Mouse (Mus musculus) urinary bladder, adult 2 months (tissue): Measurements from ENCODE around the gene Abcc8. TPM values are rescaled to one million over a fixed set of nuclear protein-coding genes. Genes with fewer than 3 reads are reported as not detected.
A peak's percentile ranks its signal among the peaks of the same experiment; 100 is the strongest.

Source experiments
- DNase-seq: peaks from one replicate; pipeline ENCODE4 v3.0.0; 2022; ENCODE audit warnings: low spot score
- polyA plus RNA-seq: library from polyadenylated mRNA; depleted of rRNA; stranded (reverse); fragments of >200 nt; gene quantifications from 2 replicates; pipeline ENCODE4 v1.2.3, GENCODE M21; 2012

Abcc8 gene
- polyA plus RNA-seq, 1 experiment: 0.54 TPM

DNA sequence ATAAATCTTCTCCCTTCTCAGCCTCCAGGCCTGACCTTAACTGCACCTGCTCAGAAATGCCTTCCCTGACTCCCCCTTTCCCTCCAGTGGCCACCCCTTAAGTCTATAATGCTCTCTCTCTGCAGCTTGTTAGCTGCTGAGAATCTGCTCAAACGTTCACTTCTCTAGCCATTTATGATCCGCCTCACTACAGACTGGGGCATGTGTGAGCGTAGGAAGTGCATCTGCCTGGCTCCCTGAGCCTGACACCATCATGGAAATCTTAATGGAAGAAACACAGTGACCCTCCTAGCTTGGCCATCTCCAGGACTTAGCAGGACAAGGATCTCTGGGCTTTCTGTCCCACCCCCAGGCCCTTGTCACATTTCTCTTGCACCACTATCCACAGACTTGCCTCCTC is 69.8 kb downstream of the Abcc8 start:
- DNase-seq: no peak

DNA sequence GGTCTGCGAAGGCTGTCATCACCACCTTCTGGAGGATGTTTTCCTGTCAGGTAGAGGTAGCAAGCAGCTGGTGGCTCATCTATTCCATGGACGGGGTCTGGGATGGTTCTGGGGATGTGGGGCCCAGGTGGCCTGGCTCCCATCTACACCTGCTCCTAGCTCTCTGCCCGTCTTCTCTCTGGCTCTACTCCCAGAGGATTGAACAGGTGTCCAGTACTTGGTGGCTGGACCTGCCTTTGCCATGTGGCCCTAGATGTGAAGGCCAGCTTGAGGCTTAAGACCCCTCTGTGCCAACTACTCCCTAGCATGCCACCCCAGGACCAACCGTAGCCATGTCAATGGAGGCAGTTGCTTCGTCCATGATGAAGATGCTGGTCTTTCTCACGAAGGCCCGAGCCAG is 74.3 kb downstream of the Abcc8 start:
- DNase-seq: no peak

DNA sequence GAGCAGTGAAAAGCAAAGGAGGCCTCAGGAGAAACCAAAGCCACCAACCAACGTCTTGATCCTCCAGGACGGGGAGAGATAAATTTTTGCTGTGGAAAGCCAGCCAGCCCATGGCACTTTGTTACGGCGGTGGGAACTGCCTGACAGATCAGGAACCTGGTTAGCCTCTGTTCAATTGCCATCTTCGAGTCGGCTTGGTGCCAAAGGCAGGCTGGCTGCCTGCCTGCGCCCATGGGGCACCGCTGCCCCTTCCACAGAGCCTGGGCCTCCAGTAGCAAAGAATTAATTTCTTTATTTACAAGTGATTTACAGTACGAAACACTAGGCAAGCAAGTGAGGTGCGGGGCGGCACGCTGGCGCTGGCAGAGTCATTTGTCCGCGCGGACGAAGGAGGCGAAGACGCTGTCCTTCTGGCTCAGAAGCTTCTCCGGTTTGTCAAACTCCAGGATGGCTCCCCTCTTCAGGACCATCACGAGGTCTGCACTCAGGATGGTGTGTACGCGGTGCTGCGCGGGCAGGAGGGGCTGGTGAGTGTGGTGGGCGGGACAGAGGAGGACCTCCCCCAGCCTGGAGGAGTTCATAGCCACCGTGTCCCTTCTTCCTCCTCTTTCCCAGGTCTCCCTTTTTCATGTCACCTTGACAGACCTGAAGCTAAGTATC is 75.4 kb downstream of the Abcc8 start:
- no peak for DNase-seq

DNA sequence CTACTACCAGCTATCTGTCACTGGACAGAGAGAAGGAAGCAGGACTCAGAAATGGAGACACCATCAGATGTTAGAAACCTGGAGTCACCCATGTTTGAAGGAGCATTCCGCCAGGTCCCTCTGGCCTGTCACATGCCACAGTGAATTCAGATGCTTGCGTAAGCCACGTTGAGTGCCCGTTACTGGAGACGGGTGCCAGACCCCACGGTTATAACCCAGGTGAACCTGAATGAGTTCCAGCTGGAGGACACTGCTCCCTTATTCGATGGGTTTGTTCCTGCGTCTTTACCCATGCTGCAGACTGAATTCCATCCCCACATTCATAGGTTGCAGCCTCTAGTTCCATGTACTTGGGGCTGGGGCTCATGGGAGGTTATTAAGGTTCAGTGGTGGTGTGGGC is 76.1 kb downstream of the Abcc8 start:
- no peak for DNase-seq

DNA sequence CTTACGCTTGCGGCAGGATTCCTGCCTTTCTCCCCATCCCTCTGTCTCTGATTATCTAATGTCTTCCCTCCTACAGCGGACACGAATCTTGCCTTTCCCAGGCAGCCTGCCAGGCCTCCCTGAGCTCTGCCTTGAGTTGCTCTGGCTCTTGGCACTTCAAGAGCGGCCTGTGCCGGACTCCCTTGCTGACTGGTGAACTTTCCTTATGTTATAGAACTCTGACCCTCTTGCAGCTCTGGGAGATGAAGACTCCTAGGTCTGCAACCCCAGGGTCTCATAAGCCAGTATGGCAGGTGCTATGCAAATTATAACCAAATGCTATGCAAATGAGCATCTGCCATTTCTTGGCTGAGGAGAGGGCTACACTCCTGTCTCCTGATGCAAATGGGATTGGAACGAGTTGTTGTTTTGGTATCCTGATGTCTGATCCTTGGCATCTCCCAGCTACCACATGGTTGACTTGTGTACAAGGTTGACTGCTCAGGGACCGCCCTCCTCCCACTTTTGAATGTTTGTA is 76.7 kb downstream of the Abcc8 start:
- DNase-seq: no peak

DNA sequence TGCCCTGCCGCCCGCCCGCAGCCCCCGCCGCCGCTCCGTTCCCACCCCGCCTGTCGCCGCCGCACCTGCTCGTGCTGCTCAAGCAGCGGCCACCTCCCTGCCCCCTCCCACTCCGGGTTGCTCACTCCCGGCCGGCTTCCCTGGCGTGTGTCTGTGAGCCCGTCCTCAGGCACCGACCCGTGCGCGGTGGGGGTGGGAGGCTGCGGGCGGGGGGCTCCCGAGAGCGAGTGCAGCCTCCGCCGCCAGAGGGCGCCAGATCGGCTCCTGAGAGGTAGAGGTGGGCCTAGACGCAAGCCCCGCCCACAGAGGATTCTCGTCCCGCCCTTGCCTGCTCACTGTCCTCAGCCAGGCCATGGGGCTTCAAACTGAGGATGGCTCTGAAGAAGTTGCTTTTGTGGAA is 79.3 kb downstream of the Abcc8 start, which contains the start of gene Kcnj11:
Gene Kcnj11 (minus strand): TSS at position 202 of the 400 bp plus-strand sequence.
- DNase-seq: peak; percentile 40

DNA sequence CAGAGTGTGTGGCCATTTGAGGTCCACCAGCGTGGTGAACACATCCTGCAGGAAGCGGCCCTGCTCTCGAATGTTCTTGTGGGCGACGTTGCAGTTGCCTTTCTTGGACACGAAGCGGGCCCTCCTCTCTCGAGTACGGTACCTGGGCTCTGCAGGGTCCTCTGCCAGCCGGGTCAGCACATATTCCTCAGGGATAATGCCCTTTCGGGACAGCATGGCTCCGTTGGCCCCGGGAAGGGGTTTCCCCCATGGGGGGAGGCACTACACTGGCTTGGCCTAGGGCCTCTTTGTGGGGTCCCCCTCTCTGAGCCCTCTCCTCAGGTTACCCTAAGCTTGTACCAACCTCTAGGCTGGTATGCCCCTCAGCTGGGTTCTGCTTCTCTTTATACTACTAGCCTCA is 80.2 kb downstream of the Abcc8 start:
- DNase-seq: no peak

DNA sequence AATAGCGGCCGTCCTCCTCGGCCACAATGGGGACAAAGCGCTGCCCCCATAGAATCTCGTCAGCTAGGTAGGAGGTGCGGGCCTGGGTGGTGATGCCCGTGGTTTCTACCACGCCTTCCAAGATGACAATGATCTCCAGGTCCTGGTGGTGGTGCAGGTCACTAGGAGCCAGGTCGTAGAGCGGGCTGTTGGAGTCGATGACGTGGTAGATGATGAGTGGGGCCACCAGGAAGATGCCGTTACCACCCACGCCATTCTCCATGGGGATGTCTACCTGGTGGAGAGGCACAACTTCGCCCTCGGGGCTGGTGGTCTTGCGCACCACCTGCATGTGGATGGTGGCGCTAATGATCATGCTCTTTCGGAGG is 80.9 kb downstream of the Abcc8 start:
- DNase-seq: no peak

DNA sequence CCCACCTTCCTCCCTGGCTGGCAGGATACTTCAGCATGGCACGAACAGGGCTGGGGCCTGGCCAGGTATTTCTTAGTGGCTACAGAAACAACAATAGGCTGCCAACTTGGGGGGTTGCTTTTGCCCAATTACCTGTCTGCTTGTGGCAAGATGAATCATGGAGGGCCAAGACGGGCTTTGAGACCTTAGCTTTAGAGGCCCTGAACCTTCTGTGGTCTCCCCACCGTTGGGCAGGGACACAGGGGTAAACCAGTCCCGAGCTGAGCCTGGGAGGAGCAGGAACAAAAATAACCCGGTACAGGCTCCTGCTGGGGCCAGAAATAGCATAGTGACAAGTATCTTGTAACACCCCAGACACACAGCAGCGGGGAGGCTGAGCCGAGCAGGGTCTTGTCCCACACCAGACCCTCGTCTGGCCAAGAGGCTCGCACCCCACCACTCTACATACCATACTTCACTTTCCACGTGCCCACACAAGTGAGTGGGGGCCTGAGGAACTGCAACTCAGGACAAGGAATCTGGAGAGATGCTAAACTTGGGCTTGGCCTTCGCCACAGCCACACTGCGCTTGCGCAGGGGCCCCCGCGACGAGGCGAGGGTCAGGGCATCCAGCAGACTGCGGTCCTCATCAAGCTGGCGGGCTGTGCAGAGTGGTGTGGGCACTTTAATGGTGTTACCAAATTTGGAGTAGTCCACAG is 81.5 kb downstream of the Abcc8 start:
- DNase-seq: no peak

DNA sequence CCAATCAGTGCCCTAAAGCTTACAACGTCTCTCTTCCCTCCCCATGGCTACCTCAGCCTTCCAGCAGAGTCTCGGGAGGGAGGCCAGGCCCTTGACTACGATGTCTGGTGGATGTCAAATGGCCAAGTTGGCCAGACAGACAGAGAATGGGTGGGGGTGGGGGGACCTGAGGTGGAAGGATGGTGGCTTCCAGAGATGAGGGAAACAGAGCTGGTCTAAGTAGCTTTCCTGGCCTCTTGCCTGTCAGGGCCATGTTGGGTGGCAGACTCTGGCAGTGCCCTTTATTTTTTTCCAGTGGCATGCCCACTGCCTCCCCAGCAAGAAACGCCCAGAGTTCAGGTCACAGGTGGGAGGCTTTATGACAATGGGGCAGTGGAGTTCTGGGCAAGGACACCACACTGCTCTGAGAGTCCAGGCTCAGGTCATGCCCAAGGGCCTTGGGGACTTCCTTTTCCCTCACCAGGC is 82.5 kb downstream of the Abcc8 start:
- no peak for DNase-seq

DNA sequence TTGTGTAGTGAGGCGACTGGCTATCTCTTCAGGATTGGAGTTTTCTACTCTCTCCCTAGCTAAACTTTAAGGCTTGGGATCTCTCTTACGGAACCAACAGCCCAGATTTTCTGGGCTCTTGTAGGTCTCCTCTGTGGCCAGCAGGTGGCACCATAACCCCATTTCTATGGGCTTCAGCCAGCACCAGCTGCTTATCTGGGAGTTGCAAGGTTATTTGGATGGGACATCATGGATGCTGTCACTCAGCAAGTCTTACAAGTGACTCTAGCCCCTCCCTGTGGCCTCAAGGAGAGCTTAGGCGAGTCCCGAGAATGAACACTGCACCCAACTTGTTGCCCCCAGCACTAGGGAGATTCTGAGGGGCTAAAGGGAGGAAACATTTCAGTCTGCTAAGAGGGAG is 83.7 kb downstream of the Abcc8 start:
- peak; percentile 47 for DNase-seq

DNA sequence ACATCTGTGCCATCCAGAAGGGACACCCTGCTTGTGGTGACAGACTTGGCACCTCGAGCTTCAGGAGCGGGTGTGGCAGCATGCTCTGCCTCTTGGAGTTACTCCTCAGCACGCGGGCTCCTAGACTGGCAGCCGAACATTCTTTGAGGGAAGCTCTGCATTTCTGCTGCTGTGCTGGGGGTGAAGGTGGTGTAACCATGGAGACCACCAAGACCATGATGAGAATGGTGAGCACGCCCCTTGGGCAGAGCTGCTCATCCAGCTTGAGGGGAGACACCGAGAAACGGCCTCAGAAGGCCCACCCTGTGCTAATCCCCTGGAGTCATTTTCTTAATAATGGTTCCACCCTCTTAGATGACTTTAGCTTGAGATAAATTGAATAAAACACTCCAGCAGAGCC is 87.0 kb downstream of the Abcc8 start:
- DNase-seq: no peak

DNA sequence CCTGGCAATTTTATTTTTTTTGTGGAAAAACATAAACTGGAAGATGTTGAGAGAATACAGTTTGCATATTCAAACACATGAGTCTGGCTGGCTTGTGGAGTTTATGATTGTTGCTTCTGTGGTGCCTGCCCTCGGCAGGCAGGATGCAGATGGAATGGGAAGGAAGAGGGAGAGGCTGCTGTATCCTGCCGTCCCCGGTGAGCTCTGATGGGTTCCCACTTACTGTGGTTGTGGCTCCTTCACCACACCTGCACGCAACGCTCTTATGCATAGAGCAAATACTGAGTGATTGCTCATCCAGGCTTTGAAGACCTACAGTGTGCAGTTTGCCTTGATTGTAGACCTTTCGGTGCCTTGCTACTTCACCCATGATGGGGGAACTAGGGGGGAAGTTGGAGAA is 91.6 kb downstream of the Abcc8 start:
- no peak for DNase-seq

DNA sequence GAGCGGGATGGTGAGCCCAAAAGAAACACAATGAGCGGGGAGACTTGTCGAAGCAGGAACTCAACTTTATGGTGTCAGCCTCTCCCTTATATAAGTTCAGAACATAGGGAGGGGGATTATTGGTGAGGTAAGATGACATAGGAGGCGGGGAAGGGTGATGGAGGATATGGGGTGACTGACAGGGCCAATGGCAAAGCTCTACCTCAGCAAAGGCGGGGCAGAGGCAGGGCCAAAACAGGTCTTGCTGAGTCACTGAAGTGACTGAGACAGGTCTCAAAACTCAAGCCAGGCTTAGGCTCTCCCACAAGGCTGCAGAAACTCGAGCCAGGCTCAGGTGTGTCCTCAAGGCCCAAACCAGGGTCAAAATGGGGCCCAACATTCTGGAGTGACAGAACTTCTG is 93.5 kb downstream of the Abcc8 start:
- no peak for DNase-seq

DNA sequence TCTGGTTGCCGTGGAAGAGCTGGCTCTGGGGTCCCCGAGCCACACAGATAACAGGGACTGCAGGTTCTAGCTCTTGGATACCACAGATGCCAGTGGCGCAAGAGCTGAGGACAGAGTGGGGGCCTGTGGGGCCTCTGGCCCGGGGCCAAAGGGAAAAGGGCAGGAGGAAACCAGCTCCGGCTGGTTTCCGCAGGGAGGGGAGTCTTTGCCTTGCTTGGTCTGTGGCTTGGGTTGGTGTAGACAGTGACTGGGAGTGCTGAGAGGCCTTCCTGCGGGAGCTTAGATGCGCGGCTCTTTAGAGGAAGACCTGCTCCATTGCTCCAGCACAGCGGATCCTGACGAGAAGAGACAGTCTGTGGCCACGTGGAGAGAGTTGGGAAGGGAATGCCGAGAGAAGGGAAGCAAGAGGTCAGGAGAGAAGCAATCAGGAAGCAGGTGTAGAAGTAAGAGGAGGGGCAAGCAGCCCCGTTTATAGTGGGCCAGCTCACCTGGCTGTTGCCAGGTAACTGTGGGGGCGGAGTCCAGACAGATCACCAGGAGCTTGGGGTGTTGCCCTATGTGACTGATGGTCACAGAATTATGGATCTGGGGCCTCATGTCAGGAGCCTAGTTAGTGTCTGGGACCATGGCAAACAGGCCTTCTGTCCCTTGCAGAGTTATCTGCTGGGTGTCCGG is 94.9 kb downstream of the Abcc8 start:
- no peak for DNase-seq

DNA sequence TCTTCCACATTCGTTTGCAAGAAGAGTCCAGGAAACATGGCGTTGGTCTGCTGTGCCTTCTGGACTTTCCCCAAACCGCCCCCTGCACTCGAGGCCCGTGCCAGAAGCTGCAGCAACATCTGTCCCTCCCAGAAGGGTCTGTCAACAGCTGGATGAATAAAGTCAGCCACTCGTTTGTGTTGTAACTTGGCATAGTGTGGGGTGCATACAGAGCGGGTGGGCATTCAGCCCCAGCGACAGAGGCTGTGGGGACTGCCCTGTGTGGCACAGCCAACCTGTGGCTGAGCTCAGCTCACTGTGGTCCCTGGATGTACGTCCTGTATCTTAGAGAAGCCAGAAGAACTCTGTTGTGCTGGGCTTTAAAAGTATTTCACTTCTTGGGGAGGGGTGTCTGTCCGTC is 95.8 kb downstream of the Abcc8 start:
- DNase-seq: no peak

DNA sequence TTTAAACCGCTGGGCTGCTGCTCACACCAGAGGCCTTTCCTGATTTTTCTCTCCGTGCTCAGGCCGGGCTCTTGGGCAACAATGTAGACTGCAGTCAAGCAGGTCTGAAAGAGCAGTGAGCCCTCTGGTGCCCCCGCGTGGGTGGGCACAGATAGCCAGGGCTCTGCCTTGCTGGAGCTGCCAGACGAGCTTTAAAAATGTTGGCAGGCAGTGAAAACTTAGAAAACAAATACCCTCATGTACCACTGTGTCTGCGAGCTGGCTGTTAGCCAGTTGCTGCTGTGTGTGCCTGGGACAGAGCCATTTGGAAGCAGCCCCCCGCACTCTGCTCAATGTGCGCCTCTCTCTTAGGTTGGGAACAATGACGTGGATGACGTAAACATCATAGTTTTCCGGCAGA is 102.2 kb downstream of the Abcc8 start:
- no peak for DNase-seq

DNA sequence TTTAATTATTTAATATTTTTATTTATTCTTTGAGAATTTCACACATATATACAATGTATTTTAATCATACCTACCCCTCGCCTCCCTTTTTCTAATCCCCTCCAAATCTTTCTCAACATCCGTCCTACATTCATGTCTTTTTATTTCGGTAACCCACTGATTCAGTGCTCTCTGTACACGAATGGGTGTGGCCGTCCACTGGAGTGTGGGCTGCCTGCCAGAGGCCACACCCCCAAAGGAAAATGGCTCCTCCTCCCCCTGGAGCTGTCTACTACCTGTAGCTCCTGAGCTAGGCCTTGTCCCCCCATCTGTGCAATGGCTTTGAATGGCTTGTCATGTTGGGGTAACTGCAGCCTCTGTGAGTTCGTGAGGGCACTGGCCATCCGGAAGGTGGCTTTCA is 103.0 kb downstream of the Abcc8 start:
- DNase-seq: no peak

DNA sequence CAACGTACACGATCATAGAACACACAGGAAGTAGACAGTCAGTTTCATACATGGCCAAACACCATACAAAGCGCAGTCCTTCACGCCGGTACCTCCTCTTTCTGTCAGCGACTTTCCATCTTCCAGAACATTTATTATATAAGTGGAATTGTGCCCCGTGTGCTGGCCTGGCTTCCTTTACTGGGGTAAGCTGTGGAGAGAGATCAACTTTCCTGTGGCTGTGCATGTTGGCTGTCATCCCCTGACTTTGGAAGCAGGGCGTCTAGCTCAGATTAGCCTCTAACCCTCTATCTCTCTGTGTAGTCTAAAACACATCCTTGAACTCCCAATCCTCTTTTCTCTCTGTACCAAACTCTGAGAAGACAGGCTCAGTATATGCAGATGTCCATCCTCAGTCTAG is 111.0 kb downstream of the Abcc8 start:
- DNase-seq: no peak

DNA sequence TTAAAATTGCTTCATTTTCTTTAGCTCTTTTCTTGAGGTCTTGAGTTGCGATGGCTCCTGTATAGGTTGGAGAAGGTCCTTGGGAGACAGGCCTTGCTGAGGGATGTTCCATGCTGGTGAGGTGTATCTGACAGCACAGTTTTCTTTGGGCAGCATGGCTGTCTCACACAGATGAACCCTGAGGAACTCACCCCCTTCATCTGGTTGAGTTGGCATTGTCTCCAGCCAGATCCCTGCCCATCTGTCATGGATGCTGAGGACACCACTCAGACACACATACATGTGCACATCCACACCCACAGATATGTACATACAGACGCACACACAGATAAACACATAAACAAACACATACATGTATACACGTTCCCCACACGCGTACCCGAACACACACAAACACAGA is 116.5 kb downstream of the Abcc8 start:
- no peak for DNase-seq

DNA sequence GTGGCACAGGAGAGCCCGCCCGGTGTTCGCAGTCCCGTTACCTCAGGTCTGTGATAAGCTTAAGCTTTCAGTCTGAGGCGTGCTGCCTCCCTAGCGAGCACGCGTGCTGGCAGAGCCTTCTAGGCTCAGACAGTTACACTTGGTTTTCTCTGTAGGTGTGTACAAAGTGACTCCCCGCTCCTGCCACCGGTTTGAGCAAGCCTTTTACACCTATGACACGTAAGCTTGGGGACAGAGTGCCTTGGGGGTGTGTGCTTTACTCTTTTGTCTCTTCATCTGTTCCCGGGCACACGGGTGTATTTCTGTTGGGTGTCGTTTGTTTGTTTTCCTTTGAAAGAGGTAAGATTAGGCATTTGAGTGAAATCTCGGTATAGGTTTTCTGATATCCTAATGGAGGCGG is 118.2 kb downstream of the Abcc8 start:
- no peak for DNase-seq

DNA sequence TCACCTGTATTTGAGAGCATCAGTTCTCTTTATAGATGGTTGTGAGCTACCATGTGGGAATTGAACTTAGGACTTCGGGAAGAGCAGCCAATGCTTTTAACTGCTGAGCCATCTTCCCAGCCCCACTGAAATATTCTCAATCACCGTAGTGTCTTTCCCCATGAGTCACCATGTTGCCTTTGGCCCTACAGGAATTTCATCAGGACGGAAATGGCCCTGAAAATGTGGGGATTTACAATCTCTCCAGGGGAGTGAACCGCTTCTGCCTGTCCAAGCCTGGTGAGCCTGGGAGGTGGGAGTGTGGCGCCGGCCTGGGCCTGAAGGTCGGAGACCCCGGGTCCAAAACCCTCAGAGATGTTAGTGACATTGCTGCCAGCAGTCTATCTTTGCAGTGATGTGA is 119.1 kb downstream of the Abcc8 start:
- DNase-seq: no peak

DNA sequence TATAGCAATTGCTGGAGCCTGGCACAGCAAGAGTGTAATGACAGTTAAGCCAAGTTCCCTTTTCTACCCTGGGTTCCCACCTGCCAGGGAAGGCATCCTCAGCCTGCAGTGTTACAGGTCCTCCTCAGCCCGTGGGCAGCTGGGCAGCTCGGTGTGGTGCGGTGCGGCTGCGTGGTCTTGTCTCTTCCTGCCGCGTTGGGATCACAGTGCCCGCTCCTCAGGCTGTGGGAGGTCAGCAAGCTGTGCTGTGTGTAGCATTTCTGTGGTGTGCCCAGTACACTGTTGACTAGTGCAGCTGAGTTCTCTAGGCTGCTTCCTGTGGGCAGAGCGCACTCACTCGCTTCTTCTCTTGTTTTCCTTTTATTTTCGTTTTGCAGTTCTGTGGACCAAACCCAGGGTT is 121.0 kb downstream of the Abcc8 start:
- DNase-seq: no peak
